Mouse (Mus musculus) CH12.LX (cell line): ENCODE results near the gene Clic4. TPM values are rescaled to one million over a fixed set of nuclear protein-coding genes. Genes with fewer than 3 reads are reported as not detected.

Experiments
- DNase-seq: peaks from one replicate; pipeline ENCODE4 v3.0.0-alpha.2; 2013; ENCODE audit errors: extremely low read depth
- H3K27ac ChIP-seq: 2 replicates; pipeline ENCODE4 v1.5.1; 2012; ENCODE audit warnings: low read depth, mild to moderate bottlenecking, control low read depth, moderate library complexity; ENCODE audit not compliant: insufficient read depth
- H3K27me3 ChIP-seq: replicated peaks from 2 replicates; pipeline ENCODE3; 2012; ENCODE audit warnings: inconsistent platforms
- H3K36me3 ChIP-seq, 2 experiments: replicated peaks in 1 of 2; 2 replicates each; pipeline versions ENCODE3 to v1.6.1; 2012; ENCODE audit warnings: inconsistent platforms in 1 of 2, low read length in 1 of 2, mild to moderate bottlenecking in 1 of 2, mixed read lengths in 1 of 2, moderate library complexity in 1 of 2; ENCODE audit not compliant: control insufficient read depth in 1 of 2, insufficient read depth in 1 of 2
- H3K4me1 ChIP-seq, 2 experiments: 2 replicates each; pipeline ENCODE4 v1.6.1; 2012; ENCODE audit warnings: inconsistent platforms in 1 of 2, moderate library complexity in 1 of 2; ENCODE audit not compliant: insufficient read depth in 2 of 2, control insufficient read depth in 1 of 2
- H3K4me2 ChIP-seq: 2 replicates; pipeline ENCODE4 v1.6.1; 2012; ENCODE audit warnings: low read depth, mild to moderate bottlenecking, control low read depth; ENCODE audit not compliant: poor library complexity, insufficient read depth, severe bottlenecking
- H3K4me3 ChIP-seq, 3 experiments: fragments of 150-350 bp in 1 of 3; sonication (generic) in 1 of 3; replicated peaks in 1 of 3; 2 replicates each; pipeline versions ENCODE3 to v1.5.1; 2011 to 2012; ENCODE audit warnings: low read depth in 2 of 3, low read length in 2 of 3, mild to moderate bottlenecking in 2 of 3, moderate library complexity in 2 of 3, control low read depth in 1 of 3, improper control_type of control experiment in 1 of 3, inconsistent platforms in 1 of 3, mixed read lengths in 1 of 3; ENCODE audit not compliant: poor library complexity in 1 of 3
- H3K79me2 ChIP-seq: replicated peaks from 2 replicates; pipeline ENCODE4 v1.6.1; 2012; ENCODE audit warnings: mild to moderate bottlenecking, moderate library complexity; ENCODE audit not compliant: control insufficient read depth, poor library complexity, insufficient read depth, severe bottlenecking; ENCODE audit errors: extremely low read depth
- H3K9ac ChIP-seq: 2 replicates; pipeline ENCODE4 v1.6.1; 2012; ENCODE audit warnings: low read depth, mild to moderate bottlenecking, control low read depth, moderate library complexity; ENCODE audit not compliant: insufficient read depth
- H3K9me3 ChIP-seq: replicated peaks from 2 replicates; pipeline ENCODE3; 2012; ENCODE audit warnings: low read length, inconsistent platforms, mixed read lengths
- BHLHE40 ChIP-seq: IDR thresholded peaks from 2 replicates; pipeline ENCODE4 v1.6.1; 2011; ENCODE audit warnings: mild to moderate bottlenecking, low read depth, low read length, improper control_type of control experiment
- CTCF ChIP-seq, 2 experiments: IDR thresholded peaks in 1 of 2; conservative IDR thresholded peaks in 1 of 2; 2 replicates each; pipeline ENCODE4 v1.5.1; 2011 to 2012; ENCODE audit warnings: low read depth in 2 of 2, low read length in 2 of 2, improper control_type of control experiment in 1 of 2, inconsistent platforms in 1 of 2, mild to moderate bottlenecking in 1 of 2, moderate library complexity in 1 of 2
- E2F4 ChIP-seq: IDR thresholded peaks from 2 replicates; pipeline ENCODE4 v1.6.1; 2011; ENCODE audit warnings: low read depth, low read length, improper control_type of control experiment; ENCODE audit not compliant: insufficient replicate concordance
- EP300 ChIP-seq: IDR thresholded peaks from 2 replicates; pipeline ENCODE4 v1.6.1; 2011; ENCODE audit warnings: low read length, improper control_type of control experiment
- ETS1 ChIP-seq: conservative IDR thresholded peaks from 2 replicates; pipeline ENCODE4 v1.6.1; 2012; ENCODE audit warnings: low read depth, mild to moderate bottlenecking, inconsistent platforms, low read length, improper control_type of control experiment, moderate library complexity
- GABPA ChIP-seq: IDR thresholded peaks from 2 replicates; pipeline ENCODE4 v1.6.1; 2012; ENCODE audit warnings: low read depth, low read length, improper control_type of control experiment, inconsistent platforms; ENCODE audit not compliant: insufficient replicate concordance
- HCFC1 ChIP-seq: IDR thresholded peaks from 2 replicates; pipeline ENCODE4 v1.6.1; 2012; ENCODE audit warnings: low read depth, mild to moderate bottlenecking, inconsistent platforms, low read length, improper control_type of control experiment
- IRF4 ChIP-seq: IDR thresholded peaks from 2 replicates; pipeline ENCODE4 v1.6.1; 2014; ENCODE audit warnings: low read depth, mild to moderate bottlenecking, inconsistent platforms, low read length, improper control_type of control experiment
- MAX ChIP-seq: IDR thresholded peaks from 2 replicates; pipeline ENCODE4 v1.6.1; 2011; ENCODE audit warnings: low read length, improper control_type of control experiment
- MEF2A ChIP-seq: IDR thresholded peaks from 2 replicates; pipeline ENCODE4 v1.6.1; 2014; ENCODE audit warnings: low read depth, mild to moderate bottlenecking, inconsistent platforms, low read length, improper control_type of control experiment, borderline replicate concordance
- MXI1 ChIP-seq: IDR thresholded peaks from 2 replicates; pipeline ENCODE4 v1.6.1; 2011; ENCODE audit warnings: mild to moderate bottlenecking, low read depth, low read length, improper control_type of control experiment
- MYC ChIP-seq: IDR thresholded peaks from 2 replicates; pipeline ENCODE4 v1.6.1; 2011; ENCODE audit warnings: low read depth, mild to moderate bottlenecking, improper control_type of control experiment, low read length
- NRF1 ChIP-seq: IDR thresholded peaks from 2 replicates; pipeline ENCODE4 v1.6.1; 2014; ENCODE audit warnings: low read depth, mild to moderate bottlenecking, inconsistent platforms, low read length, improper control_type of control experiment, moderate library complexity
- POLR2A ChIP-seq: IDR thresholded peaks from 2 replicates; pipeline ENCODE4 v1.6.1; 2011; ENCODE audit warnings: low read depth, mild to moderate bottlenecking, improper control_type of control experiment, low read length
- RAD21 ChIP-seq: IDR thresholded peaks from 2 replicates; pipeline ENCODE4 v1.6.1; 2011; ENCODE audit warnings: low read depth, mild to moderate bottlenecking, low read length, improper control_type of control experiment, moderate library complexity
- RCOR1 ChIP-seq: conservative IDR thresholded peaks from 2 replicates; pipeline ENCODE4 v1.6.1; 2012; ENCODE audit warnings: low read depth, mild to moderate bottlenecking, inconsistent platforms, low read length, improper control_type of control experiment
- SIN3A ChIP-seq: IDR thresholded peaks from 2 replicates; pipeline ENCODE4 v1.6.1; 2012; ENCODE audit warnings: low read length, improper control_type of control experiment, inconsistent platforms
- SMC3 ChIP-seq: IDR thresholded peaks from 2 replicates; pipeline ENCODE4 v1.6.1; 2011; ENCODE audit warnings: low read depth, low read length, improper control_type of control experiment
- TBP ChIP-seq: conservative IDR thresholded peaks from 2 replicates; pipeline ENCODE4 v1.6.1; 2011; ENCODE audit warnings: low read depth, low read length, improper control_type of control experiment
- TCF12 ChIP-seq: IDR thresholded peaks from 2 replicates; pipeline ENCODE4 v1.6.1; 2014; ENCODE audit warnings: low read depth, mild to moderate bottlenecking, inconsistent platforms, low read length, improper control_type of control experiment
- UBTF ChIP-seq: IDR thresholded peaks from 2 replicates; pipeline ENCODE4 v1.6.1; 2012; ENCODE audit warnings: low read depth, mild to moderate bottlenecking, inconsistent platforms, low read length, improper control_type of control experiment, moderate library complexity
- ZC3H11A ChIP-seq: IDR thresholded peaks from 2 replicates; pipeline ENCODE4 v1.6.1; 2012; ENCODE audit warnings: low read depth, mild to moderate bottlenecking, inconsistent platforms, low read length, improper control_type of control experiment
- dilution Hi-C: fragments of 300-500 bp; cut with MboI; formaldehyde crosslinking; loops from 2 replicates; pipeline ENCODE4 v1.14.3; 2020; ENCODE audit warnings: low sequenced_read_pairs; ENCODE audit not compliant: extremely low pct_unique_long_range_greater_than_20kb, extremely low pct_ligation_motif_present
- in situ Hi-C: fragments of 300-500 bp; cut with MboI; formaldehyde crosslinking; loops from 3 replicates; pipeline ENCODE4 v1.14.3; 2019; ENCODE audit warnings: low sequenced_read_pairs, low pct_ligation_motif_present, low pct_unique_long_range_greater_than_20kb, mixed read lengths
- polyA plus RNA-seq: library from polyadenylated mRNA; unstranded; fragments of >175 nt; gene quantifications from 2 replicates; pipeline ENCODE4 v1.2.1, GENCODE M21; 2012; ENCODE audit warnings: low read depth; ENCODE audit not compliant: insufficient read length
- total RNA-seq, 2 experiments: library from RNA; depleted of rRNA; stranded (reverse); fragments of 300-350 nt in 1 of 2; fragments of >200 nt in 1 of 2; gene quantifications; 2 replicates each; pipeline ENCODE4 v1.2.3; 2012 to 2014

Clic4 gene
- total and polyA plus RNA-seq, 3 experiments: 154 to 214 (median 199) TPM

DNA sequence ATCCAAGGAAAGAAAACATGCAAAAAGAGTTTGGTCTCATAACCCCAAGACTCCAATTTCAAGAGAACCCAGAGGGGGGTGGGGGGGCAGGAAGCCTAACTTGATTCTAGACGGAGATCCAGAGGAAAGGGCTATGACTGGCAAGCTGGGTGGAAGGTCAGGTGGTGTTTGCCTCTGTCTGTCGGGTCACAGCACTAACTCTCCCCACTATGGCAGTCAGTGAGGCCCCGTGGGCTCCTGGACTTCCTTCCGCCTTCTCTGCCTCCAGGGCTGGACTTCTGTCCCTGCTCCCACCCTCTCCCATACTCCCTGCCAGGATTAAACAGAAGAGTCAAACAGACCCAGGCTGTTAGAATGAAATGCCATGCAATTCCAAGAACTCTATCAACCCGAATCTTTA is 30.9 kb downstream of the Clic4 start:
- H3K27me3 ChIP-seq: no peaks in the 10 kb centered on the region
- no peak overlapping the region for H3K9ac ChIP-seq
- H3K79me2 ChIP-seq: peaks cover 91% of the 10 kb centered on the region
- dilution Hi-C loops: no loop called here
- H3K4me3 ChIP-seq: peak overlapping the region in 1 of 3 experiments; percentile 13
- TF ChIP-seq HCFC1: 0 out of 2 replicates have a peak, but pooled peaks have one; percentile 11
- TF ChIP-seq TCF12: 0 out of 2 replicates have a peak, but pooled peaks have one; percentile 9
- no peak for TF ChIP-seq NRF1
- peak; percentile 57 for TF ChIP-seq SIN3A
- TF ChIP-seq MAX: no peak
- no peak for TF ChIP-seq ETS1
- TF ChIP-seq EP300: 0 out of 2 replicates have a peak, but pooled peaks have one; percentile 22
- TF ChIP-seq MEF2A: peak; percentile 39; the same call in 1 of the 2 replicates
- TF ChIP-seq IRF4: no peak
- 0 out of 2 replicates have a peak, but pooled peaks have one; percentile 40 for TF ChIP-seq MYC
- 0 out of 2 replicates have a peak, but pooled peaks have one; percentile 41 for TF ChIP-seq UBTF
- TF ChIP-seq RCOR1: 0 out of 2 replicates have a peak, but pooled peaks have one; percentile 53
- DNase-seq: no peak
- peaks cover 29 to 87% of the 10 kb centered on the region in 2 experiments for H3K4me1 ChIP-seq
- H3K9me3 ChIP-seq: no peaks in the 10 kb centered on the region
- H3K4me2 ChIP-seq: peak overlapping the region; percentile 98
- H3K27ac ChIP-seq: peak overlapping the region; percentile 92
- in situ Hi-C loops: no loop called here
- H3K36me3 ChIP-seq: peaks cover 29 to 56% of the 10 kb centered on the region in 2 experiments

DNA sequence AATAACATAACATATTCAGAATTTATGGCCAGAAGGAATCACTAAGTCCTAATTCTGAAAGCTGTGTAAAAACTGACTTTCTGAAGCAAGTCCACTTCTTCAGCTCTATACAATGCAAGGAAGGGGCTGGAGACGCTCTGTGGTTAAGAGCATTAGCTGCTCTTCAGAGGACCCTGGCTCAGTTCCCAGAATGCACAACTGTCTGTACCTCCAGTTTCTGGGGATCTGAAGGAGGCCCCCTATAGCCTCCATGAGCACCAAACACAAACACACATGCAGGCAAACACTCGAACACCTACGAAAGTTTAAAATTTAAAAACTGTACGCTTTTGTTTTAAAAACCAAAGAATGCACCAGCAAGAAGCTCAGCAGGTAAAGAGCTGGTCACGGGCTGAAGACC is 31.5 kb downstream of the Clic4 start:
- TF ChIP-seq HCFC1 (no peak), TCF12 (no peak), UBTF (no peak), E2F4 (no peak), TBP (no peak), EP300 (no peak), SMC3 (no peak), ETS1 (no peak), MXI1 (no peak), POLR2A (no peak), MEF2A (no peak), ZC3H11A (no peak), BHLHE40 (no peak), GABPA (no peak), CTCF (conservative IDR thresholded peaks at IDR 0.05 in 1 of 2, IDR thresholded peaks at IDR 0.05 in 1 of 2; ENCODE audit: low read depth in 2 of 2, low read length in 2 of 2) (no peak), RAD21 (no peak), IRF4 (no peak), MAX (no peak), SIN3A (no peak)
- Histone ChIP-seq H3K27ac (peak overlapping the region; percentile 70), H3K79me2 (peaks cover 91% of the 10 kb centered on the region), H3K36me3 (peaks cover 28 to 57% of the 10 kb centered on the region in 2 experiments), H3K4me2 (peak overlapping the region; percentile 98), H3K4me1 (peaks cover 31 to 88% of the 10 kb centered on the region in 2 experiments), H3K9ac (peak overlapping the region; percentile 40; the same call in 1 of the 2 replicates), H3K9me3 (no peaks in the 10 kb centered on the region), H3K27me3 (no peaks in the 10 kb centered on the region), H3K4me3 (no peak overlapping the region)
- in situ Hi-C loops (no loop called here), dilution Hi-C loops (no loop called here)
- no peak for DNase-seq
